Mouse (Mus musculus): ENCODE results near the gene Zfp710. TPM values are rescaled to one million over a fixed set of nuclear protein-coding genes. Genes with fewer than 3 reads are reported as not detected.

Zfp710 gene
- total and polyA plus RNA-seq, 3 experiments = 14.8 to 19.1 TPM; not detected in 1

DNA sequence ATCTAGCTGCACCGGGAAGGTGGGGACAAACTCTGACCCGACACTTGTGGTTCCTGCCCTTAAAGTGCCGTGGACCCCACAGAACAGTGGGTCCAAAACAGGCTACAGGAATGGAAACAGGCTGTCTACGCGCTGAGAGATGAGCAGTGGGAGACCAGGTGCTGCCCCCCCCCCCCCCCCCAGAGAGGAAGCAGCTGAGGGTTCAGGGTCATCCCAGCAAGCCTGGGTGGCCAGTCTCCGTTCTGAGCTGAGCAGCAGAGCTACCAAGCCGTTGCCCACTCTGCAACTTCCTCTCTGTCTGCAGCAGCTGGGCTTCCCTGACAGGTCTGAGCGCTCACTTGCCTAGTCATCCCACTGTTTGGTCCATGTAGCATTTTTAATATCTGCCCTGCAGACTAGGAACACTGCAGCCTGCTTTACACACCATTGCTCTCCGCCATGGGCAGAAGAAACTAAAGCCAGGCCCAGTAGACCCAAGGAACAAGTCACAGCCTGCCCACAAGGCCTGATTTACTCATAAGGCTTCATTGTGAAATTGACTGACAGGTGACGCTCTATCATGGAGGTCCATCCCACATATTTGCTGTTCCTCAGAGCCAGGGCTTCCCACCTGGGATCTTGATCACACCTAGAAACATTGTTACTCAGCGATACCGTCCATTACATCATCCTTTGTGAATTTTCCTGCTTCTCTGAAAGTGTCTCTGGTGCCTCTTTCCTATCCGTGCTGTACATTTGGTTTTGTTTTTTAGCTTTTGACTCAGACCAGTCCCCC lies 34.6 kb downstream of the Zfp710 start:
- Histone ChIP-seq H3K9me3 (replicated peaks; ENCODE audit: insufficient read depth, low read length) (no peaks in the 10 kb centered on the region), H3K27ac (ENCODE audit: control insufficient read depth, low read depth, low read length) (no peak overlapping the region), H3K4me1 (ENCODE audit: control insufficient read depth in 1 of 2, insufficient read depth in 2 of 2, low read length in 2 of 2) (peaks cover 9 to 31% of the 10 kb centered on the region in 2 experiments; a peak in 3 of 4 replicates), H3K4me3 (ENCODE audit: control insufficient read depth in 1 of 2, insufficient read depth in 1 of 2, low read depth in 2 of 2, low read length in 2 of 2) (no peak overlapping the region), H3K36me3 (ENCODE audit: control insufficient read depth in 1 of 2, insufficient read depth in 2 of 2, low read length in 2 of 2) (peaks cover 0 to 22% of the 10 kb centered on the region in 2 experiments; a peak in 2 of 4 replicates), H3K9ac (ENCODE audit: control insufficient read depth, low read depth, low read length, poor library complexity, severe bottlenecking) (no peak overlapping the region), H3K27me3 (ENCODE audit: control insufficient read depth in 1 of 2, insufficient read depth in 2 of 2, low read length in 2 of 2) (no peaks in the 10 kb centered on the region), H3K79me2 (ENCODE audit: control insufficient read depth, insufficient read depth, low read length, poor library complexity) (no peaks in the 10 kb centered on the region; the same call in 1 of the 2 replicates)
- DNase-seq (ENCODE audit: low read depth, low spot score) = peak; percentile 31
- TF ChIP-seq ZNF384 (IDR thresholded peaks at IDR 0.05; ENCODE audit: low read depth, low read length) (no peak), MYB (IDR thresholded peaks at IDR 0.05; ENCODE audit: low read depth, low read length) (no peak), POLR2AphosphoS2 (IDR thresholded peaks at IDR 0.05; ENCODE audit: low read length) (no peak), MEF2A (IDR thresholded peaks at IDR 0.05; ENCODE audit: extremely low read depth, insufficient replicate concordance, low read depth, low read length, poor library complexity, severe bottlenecking) (no peak), TAL1 (IDR thresholded peaks at IDR 0.05; ENCODE audit: low read length) (no peak), TBP (IDR thresholded peaks at IDR 0.05; ENCODE audit: low read depth, low read length) (no peak), ZKSCAN1 (IDR thresholded peaks at IDR 0.05; ENCODE audit: low read depth, low read length) (no peak), NRF1 (IDR thresholded peaks at IDR 0.05; ENCODE audit: insufficient read depth, low read depth, low read length, poor library complexity, severe bottlenecking) (no peak), UBTF (IDR thresholded peaks at IDR 0.05; ENCODE audit: borderline replicate concordance, insufficient read depth, low read depth, low read length) (no peak), BHLHE40 (IDR thresholded peaks at IDR 0.05; ENCODE audit: borderline replicate concordance, low read depth, low read length) (no peak), EP300 (IDR thresholded peaks at IDR 0.05; ENCODE audit: low read depth in 1 of 2, low read length in 2 of 2) (no peak), HCFC1 (IDR thresholded peaks at IDR 0.05; ENCODE audit: low read depth, low read length) (no peak), SMC3 (IDR thresholded peaks at IDR 0.05; ENCODE audit: low read depth, low read length) (no peak)

DNA sequence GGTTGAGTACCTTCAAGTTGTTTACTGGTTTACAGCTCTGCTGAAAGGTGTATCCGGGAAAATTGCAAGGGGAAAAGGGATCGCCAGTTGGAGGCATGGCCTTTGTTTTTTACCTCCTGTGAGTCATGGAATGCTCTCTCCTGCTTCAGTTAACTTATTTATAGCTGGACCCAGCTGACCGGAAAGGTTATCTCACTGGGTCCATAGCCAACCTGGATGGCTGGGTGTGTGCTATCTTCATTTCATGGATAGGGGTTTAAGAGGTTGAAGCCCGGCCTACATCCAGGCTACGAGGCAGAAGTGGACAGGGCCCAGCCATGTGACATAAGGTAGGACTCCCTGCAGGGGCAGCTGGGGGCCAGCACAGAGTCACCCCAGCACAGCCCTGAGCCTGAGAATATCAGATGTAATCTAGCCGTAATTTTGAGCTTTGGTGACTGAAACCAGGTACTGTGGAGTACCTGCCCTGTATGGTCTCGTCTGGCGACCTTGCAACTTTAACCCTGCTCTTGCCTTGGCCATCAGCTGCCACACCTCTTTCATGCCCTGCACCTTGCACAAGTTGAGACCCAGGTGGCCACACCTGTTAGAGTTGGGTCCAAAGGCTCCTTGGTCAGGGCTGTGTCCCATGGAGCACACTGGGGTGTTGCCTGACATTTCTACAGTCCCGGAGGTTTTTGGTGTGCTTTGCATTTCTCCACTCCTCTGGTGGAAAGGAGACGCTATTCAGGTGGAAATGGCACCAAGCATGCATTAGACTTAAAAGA lies 35.6 kb downstream of the Zfp710 start:
- Histone ChIP-seq H3K27ac (ENCODE audit: control insufficient read depth, low read depth, low read length) (no peak overlapping the region), H3K9me3 (replicated peaks; ENCODE audit: insufficient read depth, low read length) (no peaks in the 10 kb centered on the region), H3K27me3 (ENCODE audit: control insufficient read depth in 1 of 2, insufficient read depth in 2 of 2, low read length in 2 of 2) (no peaks in the 10 kb centered on the region), H3K4me1 (ENCODE audit: control insufficient read depth in 1 of 2, insufficient read depth in 2 of 2, low read length in 2 of 2) (peaks cover 9 to 36% of the 10 kb centered on the region in 2 experiments; a peak in 3 of 4 replicates), H3K36me3 (ENCODE audit: control insufficient read depth in 1 of 2, insufficient read depth in 2 of 2, low read length in 2 of 2) (peaks cover 0 to 29% of the 10 kb centered on the region in 2 experiments; a peak in 2 of 4 replicates), H3K79me2 (ENCODE audit: control insufficient read depth, insufficient read depth, low read length, poor library complexity) (no peaks in the 10 kb centered on the region; the same call in 1 of the 2 replicates), H3K9ac (ENCODE audit: control insufficient read depth, low read depth, low read length, poor library complexity, severe bottlenecking) (no peak overlapping the region), H3K4me3 (ENCODE audit: control insufficient read depth in 1 of 2, insufficient read depth in 1 of 2, low read depth in 2 of 2, low read length in 2 of 2) (no peak overlapping the region)
- no peak for DNase-seq (ENCODE audit: low read depth, low spot score)
- TF ChIP-seq HCFC1 (IDR thresholded peaks at IDR 0.05; ENCODE audit: low read depth, low read length) (no peak), USF2 (IDR thresholded peaks at IDR 0.05; ENCODE audit: borderline replicate concordance in 1 of 2, insufficient read depth in 1 of 2, low read depth in 1 of 2, low read length in 2 of 2) (no peak), MYB (IDR thresholded peaks at IDR 0.05; ENCODE audit: low read depth, low read length) (no peak), CHD1 (IDR thresholded peaks at IDR 0.05; ENCODE audit: low read depth, low read length) (no peak), MEF2A (IDR thresholded peaks at IDR 0.05; ENCODE audit: extremely low read depth, insufficient replicate concordance, low read depth, low read length, poor library complexity, severe bottlenecking) (no peak), CTCF (IDR thresholded peaks at IDR 0.05 in 2 of 3, conservative IDR thresholded peaks at IDR 0.05 in 1 of 3; ENCODE audit: control insufficient read depth in 1 of 3, insufficient read depth in 1 of 3, low read depth in 2 of 3, low read length in 3 of 3, poor library complexity in 1 of 3, severe bottlenecking in 1 of 3) (no peak), MAFK (IDR thresholded peaks at IDR 0.05; ENCODE audit: borderline replicate concordance, low read depth, low read length) (no peak), MXI1 (IDR thresholded peaks at IDR 0.05; ENCODE audit: low read depth, low read length) (no peak), UBTF (IDR thresholded peaks at IDR 0.05; ENCODE audit: borderline replicate concordance, insufficient read depth, low read depth, low read length) (no peak), GABPA (IDR thresholded peaks at IDR 0.05; ENCODE audit: low read depth, low read length) (no peak), MAZ (IDR thresholded peaks at IDR 0.05; ENCODE audit: low read depth, low read length) (no peak), TBP (IDR thresholded peaks at IDR 0.05; ENCODE audit: low read depth, low read length) (no peak), MYC (IDR thresholded peaks at IDR 0.05; ENCODE audit: low read depth, low read length) (no peak), ZNF384 (IDR thresholded peaks at IDR 0.05; ENCODE audit: low read depth, low read length) (no peak), POLR2AphosphoS5 (IDR thresholded peaks at IDR 0.05; ENCODE audit: borderline replicate concordance, low read depth, low read length) (no peak)

All from MEL (cell line).